Mouse (Mus musculus): Measurements from ENCODE around the gene A930017K11Rik. TPM values are rescaled to one million over a fixed set of nuclear protein-coding genes. Genes with fewer than 3 reads are reported as not detected.

The A930017K11Rik gene
- under 1 TPM in 1 of 2 experiments, not detected in 1; 0.17 TPM for polyA plus RNA-seq (2017; shearing (Covaris generic))

DNA sequence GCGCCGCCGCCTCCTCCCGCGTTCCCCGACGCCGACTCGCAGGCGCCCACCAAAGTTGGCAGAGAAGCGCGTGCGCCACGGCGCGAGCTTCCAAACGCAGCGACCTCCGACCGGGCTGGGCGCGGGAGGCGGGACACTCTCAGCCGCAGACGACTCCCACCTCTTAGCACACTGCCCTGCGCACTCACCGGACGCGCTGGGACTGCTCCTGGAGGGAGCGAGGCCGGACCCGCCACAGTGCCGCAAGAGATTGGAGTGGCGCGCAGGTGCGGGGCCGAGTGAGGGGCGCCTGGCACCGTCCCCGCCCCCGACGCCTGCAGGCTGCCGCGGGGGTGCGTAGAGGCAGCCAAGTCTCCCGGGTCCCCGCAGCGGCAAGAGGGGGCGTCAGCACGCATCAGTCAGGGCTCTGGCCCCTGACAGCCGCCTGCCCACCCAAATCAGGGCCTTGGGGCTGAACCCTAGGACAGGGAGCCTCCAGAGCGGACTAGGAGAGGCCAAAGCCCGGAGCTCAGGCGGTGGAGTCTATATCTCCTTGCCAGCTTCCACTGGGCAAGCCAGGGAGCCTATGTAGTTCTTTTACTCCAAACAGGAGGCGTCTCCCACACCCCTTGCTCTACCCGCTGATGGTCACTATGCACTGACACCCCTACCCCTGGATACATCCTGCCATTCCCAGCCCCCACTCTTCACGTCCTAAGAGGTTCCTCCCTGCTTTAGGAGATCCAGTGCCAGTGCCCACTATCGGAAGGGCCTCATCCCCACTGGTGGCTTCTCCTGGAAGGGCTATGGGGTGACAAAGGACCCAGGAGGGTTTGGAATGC lies at the start of gene A930017K11Rik:
Gene A930017K11Rik (minus strand): TSS at position 763 of the 821 bp plus-strand sequence.

DNA sequence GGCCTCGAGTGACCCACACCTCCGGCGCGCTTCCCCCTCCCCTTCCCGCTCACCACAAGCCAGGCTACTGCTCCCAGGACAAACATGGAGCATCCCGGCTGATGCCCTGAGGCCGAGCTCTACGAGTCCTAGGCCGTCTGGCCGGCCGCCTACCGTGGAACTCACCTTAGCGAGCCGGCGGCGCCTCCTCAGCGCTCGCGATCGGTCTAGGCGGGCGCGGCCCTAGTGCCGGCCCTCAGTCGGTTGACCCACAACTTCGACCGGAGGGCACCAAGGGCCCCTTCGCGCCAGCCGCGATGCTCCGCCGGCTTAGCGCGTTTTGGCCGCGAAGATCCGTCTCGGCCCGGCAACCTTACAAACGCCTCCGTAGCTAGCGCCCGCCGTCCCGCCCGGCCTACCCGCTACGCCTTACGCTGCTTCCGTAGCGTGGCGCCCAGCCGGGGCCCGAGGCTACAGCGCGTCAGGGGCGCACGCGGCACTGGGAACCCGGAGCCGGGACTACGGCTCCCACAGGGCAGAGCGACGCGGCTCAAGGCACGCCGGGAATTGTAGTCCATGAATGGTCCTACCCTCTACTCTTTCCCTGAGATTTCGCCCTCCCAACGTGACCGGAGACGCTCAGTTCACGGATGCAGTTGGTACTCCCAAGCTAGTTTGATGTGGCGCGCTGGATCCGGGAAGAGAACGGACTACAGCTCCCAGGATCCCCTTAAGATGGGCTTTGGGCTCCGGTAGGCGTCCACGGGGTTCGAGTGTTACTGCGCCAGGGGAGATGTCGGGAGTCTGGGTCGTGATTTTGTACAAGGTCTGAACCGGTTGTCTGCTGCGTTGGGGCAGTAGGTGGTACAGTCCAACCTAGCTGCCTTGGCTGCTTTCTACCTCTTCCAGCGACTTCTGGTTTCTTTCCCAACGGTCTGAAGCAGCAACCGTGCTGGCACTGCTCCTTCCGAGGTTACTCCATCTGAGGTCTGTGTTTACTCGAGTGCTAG lies 33.2 kb upstream of the A930017K11Rik start, which contains the start of gene Capn15:
Gene Capn15 (minus strand): TSS at position 491 of the 989 bp plus-strand sequence.

GRCm38 (mm10) chr17:25944366-25945163 lies 7.8 kb downstream of the A930017K11Rik start, which contains the start of the genes Pigq and Nhlrc4:
Pigq (minus strand) TSS chr17:25944936.
Nhlrc4 (minus strand) TSS chr17:25944961.

DNA sequence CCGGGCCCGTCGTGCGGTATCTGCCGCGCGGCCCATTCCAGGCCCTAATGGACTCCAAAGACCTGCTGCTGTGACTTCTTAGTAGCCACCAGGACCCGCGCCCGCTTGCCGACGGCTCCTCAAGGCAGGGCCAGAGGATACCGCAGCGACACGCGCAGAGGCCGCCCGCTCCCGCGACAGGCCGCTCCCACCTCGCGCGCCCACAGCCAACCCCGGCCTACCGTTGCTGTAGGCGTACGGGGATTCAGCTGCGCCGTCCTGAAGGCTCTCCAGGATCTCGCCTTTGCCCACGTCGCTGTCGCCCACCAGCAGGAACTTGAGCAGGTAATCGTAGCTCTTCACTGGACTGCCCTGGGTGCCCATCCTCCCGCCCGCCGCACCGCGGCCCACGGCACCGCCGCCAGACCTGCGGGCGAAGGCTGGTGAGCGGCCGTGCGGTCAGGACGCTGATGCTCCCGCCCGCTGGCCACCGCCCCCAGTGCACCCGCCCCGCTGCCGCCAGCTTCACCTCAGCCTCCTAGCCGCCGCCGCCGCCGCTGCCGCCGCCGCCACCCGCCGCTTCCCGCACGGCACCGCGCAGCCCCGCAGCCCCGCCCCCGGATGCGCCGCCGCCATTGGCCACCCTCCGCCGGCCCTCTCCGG lies 33.1 kb downstream of the A930017K11Rik start, which contains the start of gene Rab40c:
Gene Rab40c (minus strand): TSS at position 584 of the 642 bp plus-strand sequence.

Other genes starting within 250 kb of the A930017K11Rik start
- gene Gng13, start 235.4 kb downstream of the A930017K11Rik start, polyA plus RNA-seq (2017; shearing (Covaris generic)) = not detected
- gene Chtf18, start 225.1 kb downstream of the A930017K11Rik start, polyA plus RNA-seq (2017; shearing (Covaris generic)) = 1 to 10 TPM; 5.2 to 5.4 TPM
- gene Rpusd1, start 224.9 kb downstream of the A930017K11Rik start, polyA plus RNA-seq (2017; shearing (Covaris generic)) = 10 to 100 TPM; 15.3 to 15.4 TPM
- gene Mslnl, start 216.5 kb downstream of the A930017K11Rik start, polyA plus RNA-seq (2017; shearing (Covaris generic)) = not detected
- gene Msln, start 198.2 kb downstream of the A930017K11Rik start, polyA plus RNA-seq (2017; shearing (Covaris generic)) = under 1 TPM in 1 of 2 experiments, not detected in 1; 0.26 TPM
- 10 to 100 TPM; 18.7 to 25.8 TPM for gene Narfl, start 178.8 kb downstream of the A930017K11Rik start, polyA plus RNA-seq (2017; shearing (Covaris generic))
- gene Haghl, start 166.9 kb downstream of the A930017K11Rik start, polyA plus RNA-seq (2017; shearing (Covaris generic)) = 10 to 100 TPM; 46.8 to 50.3 TPM
- under 1 TPM; 0.59 to 0.72 TPM for gene Ccdc78, start 166.0 kb downstream of the A930017K11Rik start, polyA plus RNA-seq (2017; shearing (Covaris generic))
- 100 to 1,000 TPM; 177 to 212 TPM for gene Fam173a, start 159.7 kb downstream of the A930017K11Rik start, polyA plus RNA-seq (2017; shearing (Covaris generic))
- 1 to 10 TPM in 1 of 2 experiments, not detected in 1; 1.1 TPM for gene AC134908.4, start 156.9 kb downstream of the A930017K11Rik start, polyA plus RNA-seq (2017; shearing (Covaris generic))
- 10 to 100 TPM; 37.5 to 46.1 TPM for gene Metrn, start 155.4 kb downstream of the A930017K11Rik start, polyA plus RNA-seq (2017; shearing (Covaris generic))
- not detected for gene Fbxl16, start 143.5 kb downstream of the A930017K11Rik start, polyA plus RNA-seq (2017; shearing (Covaris generic))
- gene Wdr24, start 128.9 kb downstream of the A930017K11Rik start, polyA plus RNA-seq (2017; shearing (Covaris generic)) = 10 to 100 TPM; 22.8 to 29.5 TPM
- 10 to 100 TPM; 16.2 to 25.7 TPM for gene Jmjd8, start 123.7 kb downstream of the A930017K11Rik start, polyA plus RNA-seq (2017; shearing (Covaris generic))
- gene Stub1, start 119.2 kb downstream of the A930017K11Rik start, polyA plus RNA-seq (2017; shearing (Covaris generic)) = 100 to 1,000 TPM; 130 TPM
- gene Rhbdl1, start 115.3 kb downstream of the A930017K11Rik start, polyA plus RNA-seq (2017; shearing (Covaris generic)) = 1 to 10 TPM; 1.5 to 3.3 TPM
- gene Gm20683, start 110.8 kb downstream of the A930017K11Rik start, polyA plus RNA-seq (2017; shearing (Covaris generic)) = 1 to 10 TPM; 2.5 to 3.2 TPM
- gene Rhot2, start 107.7 kb downstream of the A930017K11Rik start, polyA plus RNA-seq (2017; shearing (Covaris generic)) = 10 to 100 TPM; 32.6 to 40.3 TPM
- gene Wdr90, start 91.1 kb downstream of the A930017K11Rik start, polyA plus RNA-seq (2017; shearing (Covaris generic)) = 10 to 100 TPM in 1 of 2 experiments, 1 to 10 TPM in 1; 5.7 to 11.5 TPM
- 1 to 10 TPM; 4.5 to 5.5 TPM for gene Mcrip2, start 83.8 kb downstream of the A930017K11Rik start, polyA plus RNA-seq (2017; shearing (Covaris generic))
- 100 to 1,000 TPM in 1 of 2 experiments, 10 to 100 TPM in 1; 82.0 to 102 TPM for gene Mettl26, start 77.5 kb downstream of the A930017K11Rik start, polyA plus RNA-seq (2017; shearing (Covaris generic))
- gene Wfikkn1, start 71.7 kb downstream of the A930017K11Rik start, polyA plus RNA-seq (2017; shearing (Covaris generic)) = 1 to 10 TPM; 1.5 to 1.9 TPM
- gene Rab40c, start 32.8 kb downstream of the A930017K11Rik start, polyA plus RNA-seq (2017; shearing (Covaris generic)) = 10 to 100 TPM; 15.4 to 25.0 TPM
- gene Pigq, start 7.6 kb downstream of the A930017K11Rik start, polyA plus RNA-seq (2017; shearing (Covaris generic)) = 10 to 100 TPM; 25.0 to 52.5 TPM
- gene Nhlrc4, start 7.6 kb downstream of the A930017K11Rik start, polyA plus RNA-seq (2017; shearing (Covaris generic)) = not detected
- 10 to 100 TPM; 21.3 to 28.1 TPM for gene Capn15, start 33.2 kb upstream of the A930017K11Rik start, polyA plus RNA-seq (2017; shearing (Covaris generic))
- 10 to 100 TPM; 10.7 to 12.3 TPM for gene Rab11fip3, start 117.0 kb upstream of the A930017K11Rik start, polyA plus RNA-seq (2017; shearing (Covaris generic))
- gene Decr2, start 137.8 kb upstream of the A930017K11Rik start, polyA plus RNA-seq (2017; shearing (Covaris generic)) = 10 to 100 TPM; 23.0 to 30.8 TPM
- 10 to 100 TPM in 1 of 2 experiments, 1 to 10 TPM in 1; 2.7 to 15.3 TPM for gene Nme4, start 143.0 kb upstream of the A930017K11Rik start, polyA plus RNA-seq (2017; shearing (Covaris generic))
- 10 to 100 TPM; 10.9 to 27.2 TPM for gene Tmem8, start 160.7 kb upstream of the A930017K11Rik start, polyA plus RNA-seq (2017; shearing (Covaris generic))
- 10 to 100 TPM; 66.4 to 87.1 TPM for gene Mrpl28, start 170.9 kb upstream of the A930017K11Rik start, polyA plus RNA-seq (2017; shearing (Covaris generic))
- 10 to 100 TPM; 80.7 to 84.0 TPM for gene Axin1, start 186.1 kb upstream of the A930017K11Rik start, polyA plus RNA-seq (2017; shearing (Covaris generic))
- under 1 TPM; 0.59 to 0.69 TPM for gene Pdia2, start 246.5 kb upstream of the A930017K11Rik start, polyA plus RNA-seq (2017; shearing (Covaris generic))